Mouse (Mus musculus): ENCODE results near the gene Hus1. TPM values are rescaled to one million over a fixed set of nuclear protein-coding genes. Genes with fewer than 3 reads are reported as not detected.

The Hus1 gene
- total RNA-seq (2021): 10 to 100 TPM in 1 of 2 experiments, 1 to 10 TPM in 1; 8.9 to 10.1 TPM
- long read RNA-seq, experiment 1, partial matches to known transcripts: 0 of 2 reads
- long read RNA-seq, experiment 1, other reads (novel, unspliced or antisense): 2 of 2 reads
- long read RNA-seq, experiment 2, full-length matches to known transcripts: 1 of 1 reads
- long read RNA-seq, experiment 2, partial matches to known transcripts: 0 of 1 reads
- long read RNA-seq, experiment 2, other reads (novel, unspliced or antisense): 0 of 1 reads

GRCm38 (mm10) chr11:9010853-9011339 is at the start of gene Hus1:
Hus1 (minus strand) TSS chr11:9011191.
- peak; percentile 94 to 95 for DNase-seq

DNA sequence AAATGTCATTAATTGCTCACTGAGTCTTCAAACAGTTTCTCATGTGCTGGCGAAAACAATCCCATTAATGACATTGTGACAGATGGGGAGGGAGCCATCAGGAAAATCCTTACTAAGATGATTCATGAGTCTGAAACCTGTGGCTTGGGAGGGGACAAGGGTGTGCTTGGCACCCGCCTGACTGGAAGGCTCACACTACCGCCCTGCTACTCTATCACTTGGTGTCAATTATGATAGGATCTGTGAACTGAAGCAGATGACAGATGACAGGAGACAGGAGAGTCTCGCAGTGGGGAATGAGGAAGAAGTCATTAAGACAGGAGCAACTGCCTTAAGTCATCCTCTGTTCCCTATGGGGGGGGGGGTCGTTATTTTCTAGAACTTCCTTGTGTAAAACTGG is 49.5 kb upstream of the Hus1 start:
- DNase-seq: no peak

- DNase-seq: no peak
Measured at GRCm38 (mm10) chr11:9060029-9060428, 49.0 kb upstream of the Hus1 start.

- DNase-seq: no peak
Measured at GRCm38 (mm10) chr11:9057711-9058110, 46.7 kb upstream of the Hus1 start.

- DNase-seq: no peak
Measured at GRCm38 (mm10) chr11:9056937-9057336, 45.9 kb upstream of the Hus1 start.

DNA sequence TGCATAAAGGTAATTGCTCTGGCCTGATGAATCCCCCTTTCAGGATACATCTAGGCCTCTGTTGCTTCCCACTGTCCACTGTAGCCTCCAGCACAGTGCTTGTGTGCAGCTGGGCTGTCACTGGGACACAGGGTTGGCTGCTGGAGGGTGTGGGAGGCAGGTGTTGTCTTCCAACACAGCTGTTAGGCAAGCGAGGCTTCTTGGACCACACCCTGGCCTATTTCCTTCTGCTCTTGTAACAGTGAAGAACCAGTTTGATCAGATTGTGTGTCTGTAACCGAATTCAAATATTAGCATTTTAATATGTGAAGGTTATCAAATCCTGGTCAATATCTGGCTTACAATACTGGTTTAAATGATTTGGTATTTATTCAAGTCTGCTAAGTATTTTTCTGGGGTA is 40.9 kb upstream of the Hus1 start:
- no peak for DNase-seq

GRCm38 (mm10) chr11:9050241-9050640 is 39.2 kb upstream of the Hus1 start:
- DNase-seq: no peak

DNA sequence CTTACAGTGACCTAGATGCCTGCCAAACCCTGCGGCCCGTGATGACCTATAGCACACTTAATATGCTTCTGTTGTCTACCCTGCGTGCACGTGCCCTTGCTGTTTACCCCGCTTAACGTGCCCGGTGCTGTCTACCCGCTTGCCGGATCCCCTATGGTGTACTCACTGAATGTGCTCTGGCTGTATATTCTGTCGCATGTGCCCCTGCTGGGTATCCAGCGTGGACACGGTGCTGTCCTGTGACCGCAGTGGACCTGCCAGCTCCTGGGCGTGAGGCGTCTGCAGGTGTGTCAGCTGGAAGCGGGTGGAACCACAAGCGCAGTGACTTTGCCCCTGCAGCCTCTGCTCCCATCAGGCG is 37.7 kb upstream of the Hus1 start, which contains the start of gene Sun3:
Gene Sun3, minus strand, starts transcription at position 289 of the 358 bp plus-strand sequence.
- DNase-seq: peak in 1 of 2 experiments; percentile 21

DNA sequence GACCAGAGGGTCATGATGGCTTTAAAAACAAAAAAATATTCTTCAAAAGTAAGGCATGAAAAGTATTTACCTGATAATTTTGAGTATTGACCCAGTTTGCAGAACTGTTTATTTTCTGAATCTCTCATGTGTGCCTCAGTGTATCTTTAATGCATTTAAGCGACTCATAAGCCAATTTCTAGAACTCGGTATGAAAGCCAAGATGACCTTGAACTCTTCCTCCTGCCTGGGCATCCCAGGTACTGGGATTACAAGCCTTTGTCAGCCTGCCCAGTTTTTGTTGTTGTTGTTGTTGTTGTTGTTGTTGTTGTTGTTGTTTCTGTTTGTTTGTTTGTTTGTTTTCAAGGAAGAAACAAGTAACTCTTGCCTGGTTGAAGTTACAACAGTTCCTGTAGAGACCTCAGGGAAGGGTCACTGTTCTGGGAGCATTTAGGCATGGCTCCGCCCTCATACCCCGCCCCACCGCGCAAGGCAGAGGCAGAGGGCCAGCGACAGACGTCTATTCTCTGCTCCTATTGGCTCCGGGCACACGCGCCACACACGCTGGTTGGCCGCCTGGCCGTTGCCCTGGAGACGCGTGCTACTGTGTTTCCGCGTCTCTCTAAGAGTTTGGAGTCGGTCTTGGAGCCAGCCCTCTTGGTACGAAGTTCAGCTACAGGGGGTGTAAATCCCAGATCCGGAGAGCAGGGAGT is 37.2 kb upstream of the Hus1 start, which contains the start of gene Gm11992:
Gene Gm11992, plus strand, starts transcription at position 584 of the 692 bp plus-strand sequence.
- DNase-seq: peak; percentile 92 to 93

DNA sequence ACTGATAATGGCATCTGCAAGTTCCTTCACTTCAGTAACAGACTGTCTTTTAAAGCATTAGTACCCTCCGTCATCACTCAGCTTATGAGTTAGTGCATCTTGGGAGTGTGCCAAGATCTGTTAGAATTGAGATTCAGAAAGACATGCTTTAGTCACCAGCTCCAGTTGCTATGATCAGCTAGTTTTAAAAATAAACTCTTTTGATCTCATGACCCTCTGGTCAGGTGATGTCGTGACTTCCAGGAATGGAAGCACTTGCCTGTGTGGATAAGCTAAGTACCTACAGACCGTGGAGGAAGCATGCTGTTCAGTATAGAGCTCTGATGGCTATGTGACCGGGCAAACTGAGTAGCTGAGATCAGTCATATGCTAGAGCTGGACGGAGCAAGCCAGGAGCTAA is 36.1 kb upstream of the Hus1 start:
- DNase-seq: no peak

DNA sequence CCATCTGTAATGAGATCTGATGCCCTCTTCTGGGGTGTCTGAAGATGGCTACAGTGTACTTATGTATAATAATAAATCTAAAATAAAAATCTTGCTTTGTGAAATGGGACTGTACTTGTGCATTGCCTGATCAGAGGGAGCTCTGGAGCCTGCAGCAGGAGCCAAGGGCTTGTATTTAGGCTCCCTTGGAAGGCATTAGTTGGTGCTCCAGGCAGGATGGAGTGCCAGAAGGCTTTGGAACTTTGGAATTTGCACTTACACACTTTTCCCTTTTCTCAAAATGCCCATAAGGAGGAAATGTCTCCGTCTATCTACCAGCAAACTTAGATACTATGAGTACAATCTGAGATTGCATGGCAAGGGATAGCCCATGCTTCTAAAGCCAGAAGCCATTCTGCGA is 35.6 kb upstream of the Hus1 start:
- DNase-seq: no peak

DNA sequence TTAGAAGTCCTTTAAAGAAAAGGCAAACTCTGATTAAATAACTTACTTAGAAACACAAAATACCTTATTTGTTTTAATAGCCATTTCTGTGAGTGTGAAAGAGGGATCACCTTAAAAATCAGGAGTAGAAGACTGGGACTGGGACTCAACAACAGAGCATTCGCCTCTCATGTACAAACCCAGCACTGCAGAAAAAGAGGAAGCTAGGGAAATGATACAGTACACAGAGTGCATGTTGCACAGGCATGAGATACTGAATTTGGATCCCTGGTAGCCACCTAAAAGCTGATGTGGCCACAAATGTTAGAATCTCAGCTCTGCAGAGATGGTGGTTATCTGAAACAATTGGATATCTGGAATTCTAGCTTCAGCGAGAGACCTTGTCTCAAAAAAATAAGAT is 20.5 kb upstream of the Hus1 start:
- DNase-seq: no peak

DNA sequence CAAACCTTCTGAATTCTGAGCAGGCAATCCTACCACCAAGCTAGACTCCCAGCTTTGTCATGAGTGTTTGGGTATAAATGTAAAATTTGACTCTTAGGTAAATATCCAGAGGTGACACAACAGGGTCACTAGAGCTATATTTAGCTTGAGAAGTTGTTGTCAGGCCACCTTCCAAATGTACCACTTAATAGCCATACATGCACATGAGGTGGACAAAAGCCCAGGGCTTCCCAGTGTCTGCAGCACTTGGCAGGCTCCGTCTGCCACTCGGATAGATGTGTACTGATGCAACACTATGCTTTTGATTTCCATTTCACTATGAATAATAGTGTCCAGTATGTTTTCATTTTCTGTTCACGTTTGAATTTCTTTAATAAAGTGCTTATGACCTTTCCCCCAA is 14.2 kb upstream of the Hus1 start:
- DNase-seq: no peak

GRCm38 (mm10) chr11:9024782-9025181 is 13.8 kb upstream of the Hus1 start:
- no peak for DNase-seq

DNA sequence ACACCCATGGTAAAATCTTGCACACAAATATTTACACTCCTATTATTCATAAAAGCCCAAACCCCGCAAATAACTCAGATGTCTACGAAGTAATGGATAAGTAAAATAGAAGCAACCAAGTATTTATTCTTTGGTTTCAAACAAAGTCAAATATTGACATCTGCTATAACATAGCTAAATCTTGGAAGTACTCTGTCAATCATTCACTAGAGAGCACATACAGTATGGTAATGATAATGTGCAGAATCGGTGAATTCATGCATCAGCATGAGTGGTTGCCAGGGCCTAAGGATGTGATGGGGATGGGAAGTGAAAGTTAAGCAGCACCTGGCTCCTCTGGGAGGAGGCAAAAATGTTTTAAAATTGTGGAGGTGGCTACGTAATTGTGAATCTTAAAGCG is 9.2 kb upstream of the Hus1 start:
- DNase-seq: no peak

GRCm38 (mm10) chr11:9018491-9019267 is 7.7 kb upstream of the Hus1 start:
- DNase-seq: no peak

DNA sequence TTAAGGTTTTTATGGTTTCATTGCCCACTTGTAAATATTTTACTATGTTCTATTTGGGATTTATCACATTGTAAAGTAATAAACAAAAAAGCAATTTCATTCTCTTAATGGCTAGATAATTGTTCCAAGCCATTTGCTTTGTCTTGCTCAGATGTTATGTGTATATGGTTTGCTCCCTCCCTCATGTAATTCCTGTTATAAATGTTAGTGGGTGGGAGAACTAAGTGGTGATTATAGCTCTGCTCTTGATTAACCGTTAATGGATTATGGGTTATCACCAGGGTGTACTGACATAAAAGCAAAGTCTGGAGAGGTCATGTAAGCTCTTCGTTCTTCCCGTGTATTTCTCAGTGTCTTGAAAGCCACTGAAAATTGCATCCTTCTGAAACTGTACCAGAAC is 3.7 kb upstream of the Hus1 start:
- DNase-seq: no peak

- no peak for DNase-seq
Measured at GRCm38 (mm10) chr11:9011348-9011747, 357 bp upstream of the Hus1 start.

DNA sequence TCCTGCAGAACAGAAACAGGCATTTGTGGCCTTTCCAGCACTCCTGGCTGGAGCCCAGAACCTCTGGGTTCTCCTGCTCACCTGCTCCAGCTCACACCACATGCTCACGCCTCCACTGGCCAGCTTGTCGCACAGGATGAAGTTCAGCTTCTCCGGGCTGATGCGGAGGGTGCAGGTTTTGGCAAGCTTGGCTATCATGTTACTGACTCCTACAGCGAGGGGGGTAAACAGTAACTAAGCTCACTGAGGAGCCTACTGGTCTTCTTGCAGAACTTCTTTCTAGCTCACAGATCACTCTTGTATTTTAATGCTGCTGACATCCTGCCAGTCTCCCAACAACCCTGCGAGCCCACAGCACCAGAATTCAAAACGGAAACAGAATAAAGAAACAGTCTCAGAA is 575 bp downstream of the Hus1 start:
- peak; percentile 32 to 34 for DNase-seq

- DNase-seq: no peak
Measured at GRCm38 (mm10) chr11:9008761-9009160, 2.2 kb downstream of the Hus1 start.

- no peak for DNase-seq
Measured at GRCm38 (mm10) chr11:8988084-8988483, 22.9 kb downstream of the Hus1 start.

DNA sequence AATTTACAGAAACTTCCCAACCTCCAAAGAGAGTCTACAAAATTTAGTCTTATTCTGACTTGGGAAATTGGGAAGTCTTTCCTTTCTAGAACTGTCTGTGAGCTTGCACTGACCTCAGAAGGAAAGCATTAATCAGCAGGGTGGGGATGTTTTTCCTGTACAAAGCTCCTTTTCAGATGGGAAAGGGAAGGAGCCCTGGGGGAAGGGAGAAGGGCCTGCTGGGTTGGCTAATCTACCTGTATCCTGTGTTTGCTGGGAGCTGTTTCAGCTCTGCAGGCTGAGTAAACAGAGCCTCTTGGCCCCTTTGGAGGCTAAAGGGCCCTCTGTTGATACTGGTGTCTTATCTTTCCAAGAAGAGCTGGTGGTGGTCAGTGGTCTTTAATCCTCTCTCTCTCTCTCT is 24.9 kb downstream of the Hus1 start:
- DNase-seq: peak; percentile 9 to 42
